Mouse (Mus musculus) G1E-ER4 (cell line): Measurements from ENCODE around the gene Gm11236. TPM values are rescaled to one million over a fixed set of nuclear protein-coding genes. Genes with fewer than 3 reads are reported as not detected.
"Not testable (repeated sequence)": the region's sequence is repeated elsewhere in the genome, so short reads cannot be mapped to it uniquely, and the experiment has no call there.

Source experiments
- GATA1 ChIP-seq: IDR thresholded peaks from one replicate; pipeline ENCODE4 v1.8.0; 2012; ENCODE audit warnings: low read length, inconsistent platforms
- polyA plus RNA-seq: library from polyadenylated mRNA; stranded (reverse); fragments of >175 nt; gene quantifications from 2 replicates; pipeline ENCODE4 v1.2.3, GENCODE M21; 2012

The Gm11236 gene
- not detected in 2 replicates for polyA plus RNA-seq

DNA sequence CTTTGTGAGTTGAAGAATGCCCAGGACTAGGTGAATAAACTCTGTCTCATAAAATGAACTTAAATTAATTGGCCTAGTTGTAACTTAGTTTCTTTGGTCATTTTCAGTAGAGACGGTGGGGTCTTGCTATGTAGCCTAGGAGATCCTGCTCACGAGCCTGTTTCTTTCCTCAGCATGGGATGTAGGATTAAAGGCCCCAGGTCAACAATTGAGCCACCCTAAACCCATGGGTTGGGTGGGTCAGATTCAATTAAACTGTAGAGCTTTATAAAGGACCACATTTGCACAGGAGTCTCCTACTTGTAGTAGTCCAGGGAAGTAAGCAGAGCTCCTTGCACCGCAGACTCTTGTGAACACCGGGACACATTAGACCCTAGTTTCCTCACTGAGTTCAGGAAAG lies at the start of gene Gm11236:
Gene Gm11236 (plus strand): TSS at position 301 of the 400 bp plus-strand sequence.
- TF ChIP-seq GATA1, result not testable (repeated sequence)

DNA sequence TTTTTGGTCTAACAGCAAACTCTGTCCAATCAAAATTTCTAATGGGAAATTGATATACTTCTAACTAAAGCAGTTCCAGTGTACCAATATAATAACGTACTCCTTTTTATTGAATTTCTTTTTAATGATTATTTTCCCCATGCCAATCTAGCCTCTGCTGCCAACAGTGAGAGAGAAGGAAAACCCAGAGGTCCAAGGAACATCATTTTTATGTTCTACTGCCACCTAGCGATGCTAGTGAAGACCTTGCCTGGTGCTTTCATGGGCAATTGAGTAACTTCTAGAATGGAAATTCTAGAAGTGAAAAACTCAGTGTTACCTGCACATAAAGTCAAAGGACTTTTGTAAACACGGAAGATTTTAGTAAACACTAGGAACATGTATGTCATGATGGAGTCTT lies 38.7 kb upstream of the Gm11236 start:
- TF ChIP-seq GATA1, result no peak

DNA sequence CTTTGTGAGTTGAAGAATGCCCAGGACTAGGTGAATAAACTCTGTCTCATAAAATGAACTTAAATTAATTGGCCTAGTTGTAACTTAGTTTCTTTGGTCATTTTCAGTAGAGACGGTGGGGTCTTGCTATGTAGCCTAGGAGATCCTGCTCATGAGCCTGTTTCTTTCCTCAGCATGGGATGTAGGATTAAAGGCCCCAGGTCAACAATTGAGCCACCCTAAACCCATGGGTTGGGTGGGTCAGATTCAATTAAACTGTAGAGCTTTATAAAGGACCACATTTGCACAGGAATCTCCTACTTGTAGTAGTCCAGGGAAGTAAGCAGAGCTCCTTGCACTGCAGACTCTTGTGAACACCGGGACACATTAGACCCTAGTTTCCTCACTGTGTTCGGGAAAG lies 30.3 kb upstream of the Gm11236 start, which contains the start of gene Gm11238:
Gene Gm11238 (plus strand): TSS at position 301 of the 400 bp plus-strand sequence.
- not testable (repeated sequence) for TF ChIP-seq GATA1

DNA sequence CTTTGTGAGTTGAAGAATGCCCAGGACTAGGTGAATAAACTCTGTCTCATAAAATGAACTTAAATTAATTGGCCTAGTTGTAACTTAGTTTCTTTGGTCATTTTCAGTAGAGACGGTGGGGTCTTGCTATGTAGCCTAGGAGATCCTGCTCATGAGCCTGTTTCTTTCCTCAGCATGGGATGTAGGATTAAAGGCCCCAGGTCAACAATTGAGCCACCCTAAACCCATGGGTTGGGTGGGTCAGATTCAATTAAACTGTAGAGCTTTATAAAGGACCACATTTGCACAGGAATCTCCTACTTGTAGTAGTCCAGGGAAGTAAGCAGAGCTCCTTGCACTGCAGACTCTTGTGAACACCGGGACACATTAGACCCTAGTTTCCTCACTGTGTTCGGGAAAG lies 15.2 kb upstream of the Gm11236 start, which contains the start of gene Gm11237:
Gene Gm11237 (plus strand): TSS at position 301 of the 400 bp plus-strand sequence.
- TF ChIP-seq GATA1, result not testable (repeated sequence)

DNA sequence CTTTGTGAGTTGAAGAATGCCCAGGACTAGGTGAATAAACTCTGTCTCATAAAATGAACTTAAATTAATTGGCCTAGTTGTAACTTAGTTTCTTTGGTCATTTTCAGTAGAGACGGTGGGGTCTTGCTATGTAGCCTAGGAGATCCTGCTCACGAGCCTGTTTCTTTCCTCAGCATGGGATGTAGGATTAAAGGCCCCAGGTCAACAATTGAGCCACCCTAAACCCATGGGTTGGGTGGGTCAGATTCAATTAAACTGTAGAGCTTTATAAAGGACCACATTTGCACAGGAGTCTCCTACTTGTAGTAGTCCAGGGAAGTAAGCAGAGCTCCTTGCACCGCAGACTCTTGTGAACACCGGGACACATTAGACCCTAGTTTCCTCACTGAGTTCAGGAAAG lies 30.1 kb downstream of the Gm11236 start, which contains the start of gene Gm11239:
Gene Gm11239 (plus strand): TSS at position 301 of the 400 bp plus-strand sequence.
- not testable (repeated sequence) for TF ChIP-seq GATA1

DNA sequence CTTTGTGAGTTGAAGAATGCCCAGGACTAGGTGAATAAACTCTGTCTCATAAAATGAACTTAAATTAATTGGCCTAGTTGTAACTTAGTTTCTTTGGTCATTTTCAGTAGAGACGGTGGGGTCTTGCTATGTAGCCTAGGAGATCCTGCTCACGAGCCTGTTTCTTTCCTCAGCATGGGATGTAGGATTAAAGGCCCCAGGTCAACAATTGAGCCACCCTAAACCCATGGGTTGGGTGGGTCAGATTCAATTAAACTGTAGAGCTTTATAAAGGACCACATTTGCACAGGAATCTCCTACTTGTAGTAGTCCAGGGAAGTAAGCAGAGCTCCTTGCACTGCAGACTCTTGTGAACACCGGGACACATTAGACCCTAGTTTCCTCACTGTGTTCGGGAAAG lies 45.3 kb downstream of the Gm11236 start, which contains the start of gene Gm428:
Gene Gm428 (plus strand): TSS at position 301 of the 400 bp plus-strand sequence.
- not testable (repeated sequence) for TF ChIP-seq GATA1

Other genes with a start within 250 kb of the Gm11236 start
- not detected in 2 replicates for gene Gm11487, start 233.0 kb upstream of the Gm11236 start, polyA plus RNA-seq
- gene Gm11238, start 30.2 kb upstream of the Gm11236 start, polyA plus RNA-seq, result not detected in 2 replicates
- not detected in 2 replicates for gene Gm11237, start 15.1 kb upstream of the Gm11236 start, polyA plus RNA-seq
- gene Gm11239, start 30.2 kb downstream of the Gm11236 start, polyA plus RNA-seq, result not detected in 2 replicates
- gene Gm428, start 45.4 kb downstream of the Gm11236 start, polyA plus RNA-seq, result not detected in 2 replicates
- gene Rasef, start 152.9 kb downstream of the Gm11236 start, polyA plus RNA-seq, result not detected in 2 replicates
- gene Gm11758, start 238.1 kb downstream of the Gm11236 start, polyA plus RNA-seq, result not detected in 2 replicates